Mouse (Mus musculus) lung, postnatal 14 days (tissue): ENCODE measurements around the gene Cyp2a22.
A peak's percentile ranks its signal among the peaks of the same experiment; 100 is the strongest.
"Not testable (repeated sequence)": the region's sequence is repeated elsewhere in the genome, so short reads cannot be mapped to it uniquely, and the experiment has no call there.

Source experiments
- DNase-seq: peaks from one replicate; pipeline ENCODE4 v3.0.0; 2021

Gene Cyp2a22

DNA sequence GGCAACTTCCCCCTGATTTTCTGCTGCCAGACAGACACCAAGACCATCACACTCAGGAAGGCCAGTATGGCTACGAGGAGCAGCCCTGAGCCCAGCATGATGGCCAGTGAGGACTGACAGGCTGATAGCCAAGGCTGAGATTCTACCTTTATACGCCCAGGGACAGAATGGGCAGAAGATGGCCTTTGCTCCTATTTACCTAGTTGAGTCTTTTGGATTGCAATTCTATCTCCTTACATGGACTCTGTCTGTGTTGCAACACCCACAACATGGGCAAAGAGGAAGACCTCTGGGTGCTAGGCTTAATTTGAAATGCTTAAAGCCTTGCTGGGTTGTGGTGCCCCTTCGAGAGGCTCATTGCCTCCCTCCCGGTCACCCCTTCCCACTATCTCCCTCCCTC, at the start of gene Cyp2a22:
Gene Cyp2a22, minus strand, starts transcription at position 123 of the 400 bp plus-strand sequence.
- no peak for DNase-seq

DNA sequence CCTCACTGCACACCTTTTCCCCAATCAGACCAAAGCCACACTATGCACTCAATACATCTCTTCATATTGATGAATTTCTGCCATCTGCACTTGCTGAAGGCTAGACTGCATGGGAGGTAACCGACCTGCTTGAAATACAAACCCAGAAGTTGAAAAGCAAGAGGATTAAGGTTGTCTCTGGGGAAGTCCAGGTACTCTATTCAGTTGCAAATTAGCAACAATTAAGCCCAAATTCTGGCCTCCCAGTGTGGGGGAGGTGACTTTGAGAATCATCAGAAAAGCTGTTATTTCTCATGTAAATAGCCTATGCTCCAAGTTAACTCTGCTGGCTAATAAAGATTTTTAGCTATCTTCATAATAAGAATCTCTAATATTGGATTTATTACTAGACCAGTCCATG, 44.0 kb upstream of the Cyp2a22 start:
- DNase-seq = not testable (repeated sequence)

GRCm38 (mm10) chr7:26982551-26982950, 43.4 kb upstream of the Cyp2a22 start:
- no peak for DNase-seq

GRCm38 (mm10) chr7:26981937-26982336, 42.8 kb upstream of the Cyp2a22 start:
- not testable (repeated sequence) for DNase-seq

GRCm38 (mm10) chr7:26981464-26981863, 42.3 kb upstream of the Cyp2a22 start:
- not testable (repeated sequence) for DNase-seq

DNA sequence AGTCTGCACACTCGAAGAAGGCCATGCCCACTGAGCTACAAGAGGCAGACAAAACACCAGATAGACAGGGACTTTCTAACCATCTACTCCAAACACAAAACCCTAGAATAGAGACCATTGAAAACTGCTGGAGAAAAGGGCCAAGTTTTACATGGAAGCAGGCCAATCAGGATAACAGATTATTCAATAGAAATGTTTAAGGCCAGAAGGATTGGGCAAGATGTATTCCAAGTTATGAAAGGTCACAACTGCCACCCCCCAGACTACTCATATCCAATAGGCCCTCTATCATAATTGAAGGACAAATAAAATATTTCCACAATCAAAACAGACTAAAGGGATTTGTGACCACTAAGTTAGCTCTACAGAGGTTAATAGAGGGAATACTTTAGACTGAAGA, 23.2 kb upstream of the Cyp2a22 start:
- DNase-seq = not testable (repeated sequence)

DNA sequence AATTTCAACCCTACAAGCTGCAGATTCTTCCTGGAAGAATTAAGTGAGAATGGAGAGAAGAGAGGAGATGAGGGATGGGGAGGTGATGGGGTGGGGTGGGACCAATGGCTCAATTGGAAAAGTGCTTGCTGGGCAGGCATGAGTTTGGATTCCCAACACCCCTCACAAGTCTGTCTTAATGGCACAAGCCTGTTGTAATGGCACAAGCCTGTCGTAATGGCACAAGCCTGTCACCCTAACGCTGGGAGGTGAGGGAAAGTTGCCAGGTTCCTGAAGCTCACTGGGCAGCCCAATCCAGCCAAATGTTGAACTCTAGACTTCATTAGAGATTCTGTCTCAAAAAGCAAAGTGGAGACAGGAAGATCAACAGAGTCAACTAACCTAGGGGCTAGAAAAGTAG, 14.1 kb upstream of the Cyp2a22 start:
- not testable (repeated sequence) for DNase-seq

DNA sequence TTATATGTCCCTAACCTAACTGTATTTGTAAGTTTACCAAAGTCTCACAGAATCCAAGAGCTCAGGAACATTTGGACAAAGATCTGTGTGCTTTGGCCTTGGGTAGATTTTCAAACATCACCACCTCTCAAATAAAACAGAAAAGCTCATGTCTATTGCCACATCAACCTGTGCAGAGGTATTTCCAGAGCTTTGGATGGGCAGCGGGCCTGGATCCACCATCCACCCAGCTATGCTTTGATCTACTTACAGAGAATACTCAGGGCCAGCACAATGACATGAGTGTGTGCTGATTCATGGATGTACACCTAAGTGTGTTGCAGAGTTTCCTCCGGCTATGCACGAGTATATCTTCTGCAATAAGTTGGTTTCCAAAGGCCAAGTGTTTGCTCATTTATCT, 13.5 kb upstream of the Cyp2a22 start:
- not testable (repeated sequence) for DNase-seq

GRCm38 (mm10) chr7:26941320-26941925, 2.2 kb upstream of the Cyp2a22 start:
- peak; percentile 1 for DNase-seq

GRCm38 (mm10) chr7:26917114-26917513, 22.1 kb downstream of the Cyp2a22 start:
- DNase-seq = not testable (repeated sequence)
